Mouse (Mus musculus) forebrain, embryonic 11.5 days (tissue): ENCODE measurements around the gene Med6. TPM values are rescaled to one million over a fixed set of nuclear protein-coding genes. Genes with fewer than 3 reads are reported as not detected.

Source experiments
- ATAC-seq: fragments of 200-750 bp; cut with Nextera tagmentation; replicated peaks from 2 replicates; pipeline ENCODE4 v1.8.0; 2017; ENCODE audit warnings: moderate TSS enrichment; ENCODE audit not compliant: low FRiP score
- DNase-seq: peaks from one replicate; pipeline ENCODE4 v3.0.0-alpha.2; 2017; ENCODE audit warnings: low spot score
- H3K27ac ChIP-seq: fragments of 300-500 bp; sonication (generic); 2 replicates; pipeline ENCODE4 v1.5.1; 2014; ENCODE audit warnings: low read depth, low read length
- H3K27me3 ChIP-seq: fragments of 300-500 bp; sonication (generic); 2 replicates; pipeline ENCODE4 v1.6.1; 2014; ENCODE audit warnings: mild to moderate bottlenecking, low read length, mixed read lengths; ENCODE audit not compliant: control insufficient read depth, insufficient read depth
- H3K36me3 ChIP-seq: fragments of 300-500 bp; sonication (generic); 2 replicates; pipeline ENCODE4 v1.6.1; 2014; ENCODE audit warnings: mild to moderate bottlenecking, low read length, moderate library complexity, mixed read lengths; ENCODE audit not compliant: control insufficient read depth, insufficient read depth
- H3K4me1 ChIP-seq: fragments of 300-500 bp; sonication (generic); replicated peaks from 2 replicates; pipeline ENCODE4 v1.6.1; 2014; ENCODE audit warnings: low read length, mixed read lengths; ENCODE audit not compliant: control insufficient read depth, insufficient read depth
- H3K4me2 ChIP-seq: fragments of 300-500 bp; sonication (generic); 2 replicates; pipeline ENCODE4 v1.6.1; 2014; ENCODE audit warnings: low read depth, mild to moderate bottlenecking, low read length, moderate library complexity, mixed read lengths; ENCODE audit not compliant: severe bottlenecking
- H3K4me3 ChIP-seq: fragments of 300-500 bp; sonication (generic); 2 replicates; pipeline ENCODE4 v1.5.1; 2014; ENCODE audit warnings: low read depth, low read length
- H3K9ac ChIP-seq: fragments of 300-500 bp; sonication (generic); 2 replicates; pipeline ENCODE4 v1.6.1; 2014; ENCODE audit warnings: low read length
- H3K9me3 ChIP-seq: fragments of 300-500 bp; sonication (generic); 2 replicates; pipeline ENCODE4 v1.6.1; 2016; ENCODE audit warnings: low read length, mixed read lengths; ENCODE audit not compliant: control insufficient read depth
- WGBS: fragments of 180-500 bp; shearing (Covaris S2); extraction: QIAGEN DNeasy Blood & Tissue Kit; methylation state at CpG from one replicate; pipeline ENCODE4 v1.1.7; 2014; 5-methylcytosine and 5-hydroxymethylcytosine counted together
- polyA plus RNA-seq: library from polyadenylated mRNA; unstranded; fragments of >200 nt; fragmentation: Nextera tagmentation; extraction: Ambion mirVana; gene quantifications from 2 replicates; pipeline ENCODE4 v1.2.1, GENCODE M21; 2014

Gene Med6
- polyA plus RNA-seq, 1 experiment from 2014 or later, result 81.1 TPM

GRCm38 (mm10) chr12:81596547-81597262 is 1.9 kb upstream of the Med6 start:
- 80% methylated on average over 8 of the region's 8 CpGs for WGBS

GRCm38 (mm10) chr12:81568374-81568773 is 26.4 kb downstream of the Med6 start, which contains the start of gene Adam21:
Adam21 (minus strand) TSS chr12:81568474.
- H3K27me3 ChIP-seq, result no peaks in the 10 kb centered on the region
- 89% methylated on average over 1 of the region's 1 CpGs for WGBS
- ATAC-seq (no peak), DNase-seq (no peak)
- no peaks in the 10 kb centered on the region for H3K36me3 ChIP-seq
- no peaks in the 10 kb centered on the region for H3K9me3 ChIP-seq
- H3K27ac ChIP-seq, result no peak within 1 kb of the TSS
- H3K4me2 ChIP-seq, result no peak within 1 kb of the TSS
- H3K4me3 ChIP-seq, result no peak within 1 kb of the TSS
- H3K4me1 ChIP-seq, result no peaks in the 10 kb centered on the region
- H3K9ac ChIP-seq, result no peak within 1 kb of the TSS

More at GRCm38 (mm10) chr12:81596547-81597262, 1.9 kb upstream of the Med6 start:
- Histone ChIP-seq H3K4me1 (no peaks in the 10 kb centered on the region), H3K9me3 (no peaks in the 10 kb centered on the region), H3K4me2 (no peak overlapping the region), H3K4me3 (no peak overlapping the region), H3K36me3 (no peaks in the 10 kb centered on the region), H3K9ac (no peak overlapping the region), H3K27ac (no peak overlapping the region), H3K27me3 (no peaks in the 10 kb centered on the region)
- DNase-seq (no peak), ATAC-seq (no peak)

GRCm38 (mm10) chr12:81567931-81568330 is 26.9 kb downstream of the Med6 start:
- no peak overlapping the region for H3K9ac ChIP-seq
- no peak for DNase-seq
- no peaks in the 10 kb centered on the region for H3K9me3 ChIP-seq
- H3K4me1 ChIP-seq, result no peaks in the 10 kb centered on the region
- no peaks in the 10 kb centered on the region for H3K36me3 ChIP-seq
- no peak overlapping the region for H3K4me3 ChIP-seq
- WGBS, result 92% methylated on average over 5 of the region's 5 CpGs
- ATAC-seq, result no peak
- H3K27me3 ChIP-seq, result no peaks in the 10 kb centered on the region
- no peak overlapping the region for H3K4me2 ChIP-seq
- no peak overlapping the region for H3K27ac ChIP-seq

- no peaks in the 10 kb centered on the region for H3K9me3 ChIP-seq
- WGBS, result 93% methylated on average over 3 of the region's 3 CpGs
- DNase-seq (no peak), ATAC-seq (no peak)
- no peak overlapping the region for H3K27ac ChIP-seq
- H3K4me3 ChIP-seq, result no peak overlapping the region
- H3K9ac ChIP-seq, result no peak overlapping the region
- no peak overlapping the region for H3K4me2 ChIP-seq
- no peaks in the 10 kb centered on the region for H3K27me3 ChIP-seq
- H3K36me3 ChIP-seq, result no peaks in the 10 kb centered on the region
- no peaks in the 10 kb centered on the region for H3K4me1 ChIP-seq
These were observed 30.6 kb downstream of the Med6 start for GRCm38 (mm10) chr12:81564173-81564572.

GRCm38 (mm10) chr12:81549286-81549685 is 45.5 kb downstream of the Med6 start:
- H3K4me3 ChIP-seq, result no peak overlapping the region
- DNase-seq (no peak), ATAC-seq (no peak)
- no peaks in the 10 kb centered on the region for H3K36me3 ChIP-seq
- no peaks in the 10 kb centered on the region for H3K4me1 ChIP-seq
- H3K9me3 ChIP-seq, result no peaks in the 10 kb centered on the region
- no peak overlapping the region for H3K4me2 ChIP-seq
- no peaks in the 10 kb centered on the region for H3K27me3 ChIP-seq
- 86% methylated on average over 3 of the region's 3 CpGs for WGBS
- no peak overlapping the region for H3K9ac ChIP-seq
- no peak overlapping the region for H3K27ac ChIP-seq

GRCm38 (mm10) chr12:81547163-81547562 is 47.6 kb downstream of the Med6 start:
- Histone ChIP-seq H3K27me3 (no peaks in the 10 kb centered on the region), H3K9ac (no peak overlapping the region), H3K27ac (no peak overlapping the region), H3K4me2 (no peak overlapping the region), H3K4me1 (no peaks in the 10 kb centered on the region), H3K9me3 (no peaks in the 10 kb centered on the region), H3K36me3 (no peaks in the 10 kb centered on the region), H3K4me3 (no peak overlapping the region)
- DNase-seq (no peak), ATAC-seq (no peak)
- WGBS, result 72% methylated on average over 4 of the region's 4 CpGs

GRCm38 (mm10) chr12:81533029-81533419 is 61.8 kb downstream of the Med6 start:
- Histone ChIP-seq H3K4me3 (peak overlapping the region; percentile 75), H3K27ac (no peak overlapping the region), H3K27me3 (no peaks in the 10 kb centered on the region), H3K9me3 (no peaks in the 10 kb centered on the region), H3K9ac (peak overlapping the region; percentile 68), H3K36me3 (no peaks in the 10 kb centered on the region), H3K4me2 (peak overlapping the region; percentile 53), H3K4me1 (no peaks in the 10 kb centered on the region)
- 42% methylated on average over 4 of the region's 4 CpGs for WGBS
- ATAC-seq, result peak; percentile 63
- DNase-seq, result no peak

- Histone ChIP-seq H3K4me1 (no peaks in the 10 kb centered on the region), H3K4me3 (peak within 1 kb of the TSS; percentile 75), H3K27ac (no peak within 1 kb of the TSS), H3K4me2 (peak within 1 kb of the TSS; percentile 53), H3K27me3 (no peaks in the 10 kb centered on the region), H3K36me3 (no peaks in the 10 kb centered on the region), H3K9me3 (no peaks in the 10 kb centered on the region), H3K9ac (peak within 1 kb of the TSS; percentile 68)
- WGBS, result under 1% methylated on average over 46 of the region's 46 CpGs
- DNase-seq (peak; percentile 88), ATAC-seq (peak; percentile 89)
These were observed 62.3 kb downstream of the Med6 start, which contains the start of the genes Gm20498 and Synj2bp for GRCm38 (mm10) chr12:81532316-81533028. Gm20498 (minus strand) TSS chr12:81532905. Synj2bp (minus strand) TSS chr12:81532911.
